Mouse (Mus musculus) liver, postnatal 0 days (tissue): ENCODE data around the gene Ier5.

Source experiments
- CTCF ChIP-seq: sonication (generic); IDR thresholded peaks from 2 replicates; pipeline ENCODE4 v1.5.1; 2016; ENCODE audit warnings: antibody characterized with exemption, low read depth
- EP300 ChIP-seq: IDR thresholded peaks from 2 replicates; pipeline ENCODE4 v1.6.1; 2016; ENCODE audit warnings: antibody characterized with exemption, low read depth, mild to moderate bottlenecking

DNA sequence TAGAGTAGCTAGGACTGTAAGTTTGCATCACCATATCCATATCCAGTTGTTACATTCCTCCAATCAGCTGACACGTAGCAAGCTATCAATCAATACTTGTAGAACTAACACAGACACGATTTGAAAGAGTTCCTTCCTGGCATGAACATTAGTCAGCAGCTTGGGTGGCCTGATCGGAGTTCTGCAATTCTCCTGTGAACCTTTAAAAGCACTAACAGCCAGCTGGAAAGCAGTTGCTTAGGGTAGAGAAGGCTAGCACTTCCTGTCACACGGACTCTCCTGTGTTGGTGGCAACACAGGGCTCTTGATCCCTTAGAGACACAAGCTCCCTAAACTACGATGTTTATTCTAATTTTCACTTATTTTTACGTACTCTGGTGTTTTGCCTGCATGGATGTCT, 46.2 kb upstream of the Ier5 start:
- TF ChIP-seq CTCF (no peak), EP300 (no peak)
